Comparison of ENCODE assay signal across 9 mouse cellular contexts in genomic region chr6:34710848-34711247, GRCm38 (mm10).
DNase-seq lines count a peak whose midpoint lies in the region; ATAC-seq and TF ChIP-seq lines count a peak whose summit lies in the region.
"Had no signal": no experiment of that assay in that cellular context is flagged by ENCODE, and none has a peak within 500 bp of the region (broad histone marks: within the 10 kb centered on the region; RNA-seq: fewer than 3 reads in every experiment).

No protein-coding gene starts in this region.

- no peaks in the 10 kb centered on the region for H3K9me3 ChIP-seq in heart, postnatal 0 days (replicated peaks; ENCODE audit: control insufficient read depth, low read length)
- H3K9me3 ChIP-seq in hindbrain, postnatal 0 days (ENCODE audit: low read length) = no peaks in the 10 kb centered on the region
- no peaks in the 10 kb centered on the region for H3K9me3 ChIP-seq in midbrain, postnatal 0 days (ENCODE audit: low read length)
- H3K9me3 ChIP-seq: G1E had no signal

- H3K27ac ChIP-seq in heart, postnatal 0 days (ENCODE audit: low read depth) = no peak overlapping the region
- peak overlapping the region; percentile 11; the same call in 1 of the 2 replicates for H3K27ac ChIP-seq in hindbrain, postnatal 0 days
- H3K27ac ChIP-seq in midbrain, postnatal 0 days (ENCODE audit: low read depth, low read length) = no peak overlapping the region

- no peak for DNase-seq in heart, postnatal 0 days (ENCODE audit: low spot score)
- no peak for DNase-seq in heart, adult 9 months (ENCODE audit: low spot score in 2 of 2)
- DNase-seq in cerebellum, postnatal 25 days = peak; percentile 36 to 38
- no peak for DNase-seq in hindbrain, postnatal 0 days (ENCODE audit: low spot score)
- DNase-seq in midbrain, postnatal 0 days (ENCODE audit: low spot score) = no peak
- no peak for DNase-seq in frontal cortex, adult 2 months (ENCODE audit: extremely low spot score in 1 of 2, low spot score in 1 of 2)
- no peak for DNase-seq in MN1 (ENCODE audit: low spot score)
- no peak for DNase-seq in frontal cortex, postnatal 10 days (ENCODE audit: low spot score in 2 of 2)

- TF ChIP-seq CTCF in heart, postnatal 0 days (IDR thresholded peaks at IDR 0.05; ENCODE audit: low read depth) = no peak
- TF ChIP-seq CTCF in hindbrain, postnatal 0 days (IDR thresholded peaks at IDR 0.05; ENCODE audit: low read depth) = no peak
- no peak for TF ChIP-seq CTCF in midbrain, postnatal 0 days (IDR thresholded peaks at IDR 0.05)

- peak overlapping the region; percentile 63; the same call in 1 of the 2 replicates for H3K9ac ChIP-seq in heart, postnatal 0 days (replicated peaks; ENCODE audit: low read depth, low read length)
- H3K9ac ChIP-seq in hindbrain, postnatal 0 days (replicated peaks; ENCODE audit: low read length) = peak overlapping the region; percentile 65
- H3K9ac ChIP-seq in midbrain, postnatal 0 days (replicated peaks; ENCODE audit: low read length, poor library complexity, severe bottlenecking) = 0 out of 2 replicates have a peak overlapping the region, but pooled peaks have one; percentile 19

- ATAC-seq in heart, postnatal 0 days (ENCODE audit: insufficient read depth, low read depth) = no peak
- ATAC-seq in hindbrain, postnatal 0 days = no peak
- no peak for ATAC-seq in midbrain, postnatal 0 days (ENCODE audit: low FRiP score)

- no peak for TF ChIP-seq EP300 in heart, postnatal 0 days (IDR thresholded peaks at IDR 0.05; ENCODE audit: low read depth)

- peaks cover 52% of the 10 kb centered on the region for H3K4me1 ChIP-seq in heart, postnatal 0 days (ENCODE audit: control insufficient read depth, insufficient read depth)
- H3K4me1 ChIP-seq in hindbrain, postnatal 0 days (ENCODE audit: insufficient read depth, low read length) = peaks cover 15% of the 10 kb centered on the region
- H3K4me1 ChIP-seq in midbrain, postnatal 0 days (ENCODE audit: insufficient read depth, low read length) = peaks cover 12% of the 10 kb centered on the region

- peak overlapping the region; percentile 57 for H3K4me3 ChIP-seq in heart, postnatal 0 days (ENCODE audit: low read depth, low read length)
- peak overlapping the region; percentile 51 for H3K4me3 ChIP-seq in hindbrain, postnatal 0 days (ENCODE audit: low read length)
- H3K4me3 ChIP-seq in midbrain, postnatal 0 days (ENCODE audit: low read depth, low read length) = peak overlapping the region; percentile 55; the same call in 1 of the 2 replicates

- H3K4me2 ChIP-seq in heart, postnatal 0 days (ENCODE audit: low read depth, low read length) = peak overlapping the region; percentile 80
- H3K4me2 ChIP-seq in hindbrain, postnatal 0 days (ENCODE audit: low read depth, low read length) = peak overlapping the region; percentile 75
- peak overlapping the region; percentile 80 for H3K4me2 ChIP-seq in midbrain, postnatal 0 days (ENCODE audit: low read depth, low read length, poor library complexity, severe bottlenecking)

- H3K27me3 ChIP-seq in heart, postnatal 0 days (ENCODE audit: control insufficient read depth, insufficient read depth, low read length) = no peaks in the 10 kb centered on the region
- no peaks in the 10 kb centered on the region for H3K27me3 ChIP-seq in hindbrain, postnatal 0 days (ENCODE audit: insufficient read depth, low read length)
- no peaks in the 10 kb centered on the region for H3K27me3 ChIP-seq in midbrain, postnatal 0 days (ENCODE audit: insufficient read depth, low read length)

- H3K36me3 ChIP-seq in heart, postnatal 0 days (replicated peaks; ENCODE audit: control insufficient read depth, insufficient read depth, low read length) = 0 out of 2 replicates have a peak, but pooled peaks cover under 1% of the 10 kb centered on the region
- H3K36me3 ChIP-seq in hindbrain, postnatal 0 days (ENCODE audit: insufficient read depth, low read length) = no peaks in the 10 kb centered on the region
- no peaks in the 10 kb centered on the region for H3K36me3 ChIP-seq in midbrain, postnatal 0 days (ENCODE audit: insufficient read depth, low read length)
- H3K36me3 ChIP-seq: G1E had no signal

- WGBS in heart, postnatal 0 days = 43% methylated on average over 5 of the region's 5 CpGs
- 35% methylated on average over 5 of the region's 5 CpGs for WGBS in hindbrain, postnatal 0 days
- WGBS in midbrain, postnatal 0 days = 59% methylated on average over 5 of the region's 5 CpGs

Comparison
In these comparisons a context has a peak if more than half of its experiments do, and no peak if none do; other contexts are left out.
1. DNase-seq: peak in cerebellum, postnatal 25 days (2 of 2); none in heart, postnatal 0 days (single experiment), heart, adult 9 months (0 of 2), hindbrain, postnatal 0 days (single experiment), midbrain, postnatal 0 days (single experiment), frontal cortex, adult 2 months (0 of 2), MN1 (single experiment) and frontal cortex, postnatal 10 days (0 of 2).
2. Peak in every context shown above with its lines, with median percentiles within 50 percentile points of each other: H3K4me2 ChIP-seq, H3K4me3 ChIP-seq and H3K9ac ChIP-seq.